Mouse (Mus musculus): ENCODE measurements around the gene Gm8050.
"Not testable (repeated sequence)": the region's sequence is repeated elsewhere in the genome, so short reads cannot be mapped to it uniquely, and the experiment has no call there.

GRCm38 (mm10) chr14:6742232-6742631, 22.2 kb upstream of the Gm8050 start, which contains the start of gene Gm3636:
- not testable (repeated sequence) for TF ChIP-seq POLR2A (IDR thresholded peaks at IDR 0.05; ENCODE audit: insufficient read length, low read depth); USF1 (IDR thresholded peaks at IDR 0.05; ENCODE audit: low read depth); E2F4 (IDR thresholded peaks at IDR 0.05; ENCODE audit: insufficient read depth); REST (IDR thresholded peaks at IDR 0.05; ENCODE audit: insufficient read depth, insufficient read length); POLR2AphosphoS2 (IDR thresholded peaks at IDR 0.05; ENCODE audit: insufficient read length, low read depth); MAX (IDR thresholded peaks at IDR 0.05; ENCODE audit: low read depth); TCF12 (IDR thresholded peaks at IDR 0.05; ENCODE audit: insufficient read depth, poor library complexity, severe bottlenecking); MYOD1 (IDR thresholded peaks at IDR 0.05; ENCODE audit: control insufficient read depth in 1 of 3, insufficient read length in 2 of 3, low read depth in 2 of 3); MYOG (IDR thresholded peaks at IDR 0.05; ENCODE audit: control insufficient read depth in 1 of 3, insufficient read depth in 1 of 3, insufficient read length in 2 of 3, low read depth in 2 of 3); CEBPB (IDR thresholded peaks at IDR 0.05; ENCODE audit: insufficient read depth, poor library complexity, severe bottlenecking); SRF (IDR thresholded peaks at IDR 0.05; ENCODE audit: control insufficient read depth, insufficient read length, low read depth)

Data from myocyte (in vitro differentiated cells).